Mouse (Mus musculus) gastrocnemius, postnatal 25 days (tissue): ENCODE results near the gene Ciart. TPM values are rescaled to one million over a fixed set of nuclear protein-coding genes. Genes with fewer than 3 reads are reported as not detected.
"Not testable (repeated sequence)": the region's sequence is repeated elsewhere in the genome, so short reads cannot be mapped to it uniquely, and the experiment has no call there.

ENCODE experiments used
- DNase-seq: peaks from one replicate; pipeline ENCODE4 v3.0.0; 2022
- total RNA-seq, 2 experiments: library from RNA; stranded (reverse); gene quantifications; 1 replicate in 1 of 2; 2 replicates in 1 of 2; pipeline ENCODE4 v1.2.3; 2021

The Ciart gene
- total RNA-seq, 2 experiments from 2014 or later: 0.82 to 7.7 TPM

GRCm38 (mm10) chr3:95901616-95902372, 19.7 kb upstream of the Ciart start:
- peak; percentile 43 for DNase-seq

GRCm38 (mm10) chr3:95899800-95900524, 17.9 kb upstream of the Ciart start:
- DNase-seq: no peak

- DNase-seq: not testable (repeated sequence)
Measured at GRCm38 (mm10) chr3:95895501-95895900, 13.4 kb upstream of the Ciart start.

GRCm38 (mm10) chr3:95894317-95895160, 12.5 kb upstream of the Ciart start:
- peak; percentile 44 for DNase-seq

GRCm38 (mm10) chr3:95893606-95894316, 11.7 kb upstream of the Ciart start, which contains the start of gene Aph1a:
Aph1a (plus strand) TSS chr3:95893969.
- DNase-seq: peak; percentile 98

GRCm38 (mm10) chr3:95893126-95893525, 11.1 kb upstream of the Ciart start:
- DNase-seq: no peak

- no peak for DNase-seq
Measured at GRCm38 (mm10) chr3:95892066-95893052, 10.3 kb upstream of the Ciart start.

GRCm38 (mm10) chr3:95891211-95892065, 9.4 kb upstream of the Ciart start, which contains the start of gene BC028528:
BC028528 (minus strand) TSS chr3:95892005.
- no peak for DNase-seq

- no peak for DNase-seq
Measured at GRCm38 (mm10) chr3:95889664-95890063, 7.6 kb upstream of the Ciart start.

- DNase-seq: no peak
Measured at GRCm38 (mm10) chr3:95887596-95887995, 5.5 kb upstream of the Ciart start.

- no peak for DNase-seq
Measured at GRCm38 (mm10) chr3:95884400-95884799, 2.3 kb upstream of the Ciart start.

- peak; percentile 66 for DNase-seq
Measured at GRCm38 (mm10) chr3:95882816-95883425, 870 bp upstream of the Ciart start.

- no peak for DNase-seq
Measured at GRCm38 (mm10) chr3:95879063-95879462, 3.0 kb downstream of the Ciart start.

GRCm38 (mm10) chr3:95872048-95872447, 10.0 kb downstream of the Ciart start:
- no peak for DNase-seq

GRCm38 (mm10) chr3:95871392-95871867, 10.6 kb downstream of the Ciart start, which contains the start of gene Mrps21:
Mrps21 (minus strand) TSS chr3:95871519.
- DNase-seq: peak; percentile 84

- no peak for DNase-seq
Measured at GRCm38 (mm10) chr3:95870976-95871375, 11.1 kb downstream of the Ciart start.

GRCm38 (mm10) chr3:95867408-95867807, 14.6 kb downstream of the Ciart start:
- DNase-seq: no peak

GRCm38 (mm10) chr3:95866071-95866470, 16.0 kb downstream of the Ciart start:
- no peak for DNase-seq

- no peak for DNase-seq
Measured at GRCm38 (mm10) chr3:95865571-95865970, 16.5 kb downstream of the Ciart start.
